In genomic region chr5:32607776-32608355, GRCm38 (mm10) we compare ENCODE assay signal across 11 mouse cellular contexts. TPM values are rescaled to one million over a fixed set of nuclear protein-coding genes. Genes with fewer than 3 reads are reported as not detected.
DNase-seq lines count a peak whose midpoint lies in the region; ATAC-seq lines count a peak whose summit lies in the region.
"Had no signal": no experiment of that assay in that cellular context is flagged by ENCODE, and none has a peak within 500 bp of the region (broad histone marks: within the 10 kb centered on the region; RNA-seq: fewer than 3 reads in every experiment).

No protein-coding gene starts in this region.

- H3K4me3 ChIP-seq in lung, embryonic 16.5 days (ENCODE audit: low read length) = no peak overlapping the region
- H3K4me3 ChIP-seq: hindbrain, embryonic 12.5 days had no signal

- no peaks in the 10 kb centered on the region for H3K27me3 ChIP-seq in lung, embryonic 16.5 days (ENCODE audit: control insufficient read depth, insufficient read depth, low read depth, low read length)
- H3K27me3 ChIP-seq: hindbrain, embryonic 12.5 days had no signal

- DNase-seq in embryo, embryonic 10 days (ENCODE audit: low spot score) = peak; percentile 7
- no peak for DNase-seq in embryo, embryonic 10.5 days (ENCODE audit: low spot score)
- DNase-seq in adrenal gland, adult 8-10 months = peak; percentile 28
- peak; percentile 15 for DNase-seq in heart, postnatal 25 days (ENCODE audit: low spot score)
- no peak for DNase-seq in neural tube, embryonic 10.5 days (ENCODE audit: extremely low spot score, low spot score)
- no peak for DNase-seq in cerebellum, adult 9-11 months
- DNase-seq in cerebellum, postnatal 4 days (ENCODE audit: low spot score in 2 of 2) = no peak
- DNase-seq: right cerebral cortex, postnatal 14 days had no signal

- intact Hi-C loops in heart, postnatal 25 days (cut with DNase I) = no loop called here

- no peaks in the 10 kb centered on the region for H3K36me3 ChIP-seq in lung, embryonic 16.5 days (ENCODE audit: control insufficient read depth, insufficient read depth, low read length)
- H3K36me3 ChIP-seq: hindbrain, embryonic 12.5 days had no signal

- WGBS in lung, embryonic 16.5 days = 29% methylated on average over 2 of the region's 2 CpGs

- peak overlapping the region; percentile 61 for H3K27ac ChIP-seq in lung, embryonic 16.5 days (ENCODE audit: low read length)
- H3K27ac ChIP-seq: hindbrain, embryonic 12.5 days had no signal

- no peak overlapping the region for H3K9ac ChIP-seq in lung, embryonic 16.5 days (ENCODE audit: low read length)
- H3K9ac ChIP-seq: hindbrain, embryonic 12.5 days had no signal

- no peak for ATAC-seq in lung, embryonic 16.5 days (ENCODE audit: low read depth)
- ATAC-seq: Patski had no signal

- H3K4me1 ChIP-seq in lung, embryonic 16.5 days (replicated peaks; ENCODE audit: control insufficient read depth, insufficient read depth, low read length) = peaks cover 5% of the 10 kb centered on the region; the same call in 1 of the 2 replicates

- no peaks in the 10 kb centered on the region for H3K9me3 ChIP-seq in lung, embryonic 16.5 days (ENCODE audit: control insufficient read depth, low read length)
- H3K9me3 ChIP-seq: hindbrain, embryonic 12.5 days had no signal

- no peak overlapping the region for H3K4me2 ChIP-seq in lung, embryonic 16.5 days (ENCODE audit: low read depth, low read length)
- H3K4me2 ChIP-seq: hindbrain, embryonic 12.5 days had no signal

RNA-seq across cellular contexts. Expression of gene Yes1, which starts 3.1 kb away (rescaled TPM):
- 10 to 100 TPM; 38.1 to 49.1 (median 43.7) TPM for total RNA-seq in adrenal gland, adult 8-10 months (2022)
- 10 to 100 TPM; 21.0 to 22.6 TPM for total RNA-seq in heart, postnatal 25 days (2021)
- polyA plus RNA-seq in lung, embryonic 16.5 days (2015; fragmentation: Nextera tagmentation; extraction: Ambion mirVana) = 40.4 and 42.4 TPM in 2 replicates

Comparison
In these comparisons a context has a peak if more than half of its experiments do, and no peak if none do; other contexts are left out.
1. DNase-seq: peak in embryo, embryonic 10 days (single experiment), adrenal gland, adult 8-10 months (single experiment) and heart, postnatal 25 days (single experiment); none in embryo, embryonic 10.5 days (single experiment), neural tube, embryonic 10.5 days (single experiment), cerebellum, adult 9-11 months (single experiment) and cerebellum, postnatal 4 days (0 of 2).